In genomic region chr10:102577970-102578369, GRCm38 (mm10) we compare ENCODE assay signal across 20 mouse cellular contexts.
DNase-seq lines count a peak whose midpoint lies in the region; ATAC-seq lines count a peak whose summit lies in the region.
"Had no signal": no experiment of that assay in that cellular context is flagged by ENCODE, and none has a peak within 500 bp of the region (broad histone marks: within the 10 kb centered on the region; RNA-seq: fewer than 3 reads in every experiment).

No protein-coding gene starts in this region.

- DNase-seq in heart, postnatal 25 days (ENCODE audit: low spot score): no peak
- no peak for DNase-seq in frontal cortex, postnatal 25 days (ENCODE audit: low spot score in 2 of 2)
- no peak for DNase-seq in lung, postnatal 14 days
- DNase-seq in gastrocnemius, postnatal 14 days: no peak
- DNase-seq: adrenal gland, adult 2 months; adrenal gland, adult 8-10 months; adrenal gland, postnatal 10 days; adrenal gland, postnatal 14 days; adrenal gland, postnatal 25 days; adrenal gland, postnatal 36 days; B cell, adult 2 months; cerebellum, adult 11 months; cerebellum, adult 11-12 months had no signal

- intact Hi-C loops in heart, postnatal 25 days (cut with DNase I): no loop called here
- intact Hi-C loops in gastrocnemius, postnatal 14 days (cut with DNase I; ENCODE audit: low total_unique reads): no loop called here

- ATAC-seq in common myeloid progenitor, adult 5-6 weeks (replicated peaks; ENCODE audit: low read depth, poor library complexity, severe bottlenecking): peak; percentile 83
- ATAC-seq in granulocyte monocyte progenitor cell, adult 5-6 weeks (replicated peaks; ENCODE audit: poor library complexity, severe bottlenecking): peak; percentile 42; the same call in 1 of the 2 replicates
- peak; percentile 43 for ATAC-seq in megakaryocyte, adult 5-6 weeks (ENCODE audit: poor library complexity, severe bottlenecking)
- peak; percentile 69 for ATAC-seq in megakaryocyte progenitor cell, adult 5-6 weeks (replicated peaks; ENCODE audit: poor library complexity)
- ATAC-seq: activated CD4-positive, CD25-positive, alpha-beta regulatory T cell, adult 4 months; CD4-positive, CD25-positive, alpha-beta regulatory T cell, adult 4 months; Patski had no signal
